Mouse (Mus musculus): ENCODE measurements at regions not wholly inside any gene's neighbourhood (a gene's known extent, or its start where the extent isn't known, plus 50 kb on each side); places are given as distances from the start of the nearest gene placed in this dataset.
A peak's percentile ranks its signal among the peaks of the same experiment; 100 is the strongest.

DNA sequence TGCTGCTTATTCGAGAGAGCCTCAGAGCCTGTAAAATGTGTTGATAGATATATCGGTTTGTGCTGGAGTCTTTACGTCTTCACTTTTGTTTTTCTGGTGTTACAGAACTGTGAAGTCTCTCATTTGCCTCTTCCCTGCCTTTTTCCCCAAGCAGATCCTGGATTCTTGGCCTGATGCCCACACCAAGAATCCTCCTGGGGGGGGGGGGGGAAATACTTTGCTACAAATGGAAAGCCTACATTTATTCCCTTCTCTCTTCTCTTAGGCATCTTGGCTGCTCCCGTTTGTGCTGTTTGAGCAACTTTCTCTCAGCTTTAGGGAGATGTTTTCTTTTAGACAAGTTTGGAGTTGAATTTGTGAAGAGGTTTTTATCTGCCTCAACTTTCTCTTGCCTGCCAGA, 570.8 kb downstream of the Epha4 start:
- H3K4me3 ChIP-seq = no peak overlapping the region
- no peaks in the 10 kb centered on the region for H3K27me3 ChIP-seq (ENCODE audit: insufficient read depth, poor library complexity, severe bottlenecking)
- no peak overlapping the region for H3K27ac ChIP-seq
- H3K9me3 ChIP-seq = no peaks in the 10 kb centered on the region
- WGBS = 86% methylated on average over 4 of the region's 4 CpGs
- no peak for DNase-seq (ENCODE audit: low spot score)
- H3K36me3 ChIP-seq = no peaks in the 10 kb centered on the region
- no peaks in the 10 kb centered on the region for H3K4me1 ChIP-seq (replicated peaks)

- Histone ChIP-seq H3K27me3 (ENCODE audit: insufficient read depth, poor library complexity, severe bottlenecking) (no peaks in the 10 kb centered on the region), H3K4me3 (no peak overlapping the region), H3K9me3 (no peaks in the 10 kb centered on the region), H3K27ac (no peak overlapping the region), H3K36me3 (no peaks in the 10 kb centered on the region), H3K4me1 (replicated peaks) (no peaks in the 10 kb centered on the region)
- DNase-seq (ENCODE audit: low spot score) = no peak
These were observed 559.9 kb downstream of the Epha4 start for GRCm38 (mm10) chr1:76955031-76955430.

DNA sequence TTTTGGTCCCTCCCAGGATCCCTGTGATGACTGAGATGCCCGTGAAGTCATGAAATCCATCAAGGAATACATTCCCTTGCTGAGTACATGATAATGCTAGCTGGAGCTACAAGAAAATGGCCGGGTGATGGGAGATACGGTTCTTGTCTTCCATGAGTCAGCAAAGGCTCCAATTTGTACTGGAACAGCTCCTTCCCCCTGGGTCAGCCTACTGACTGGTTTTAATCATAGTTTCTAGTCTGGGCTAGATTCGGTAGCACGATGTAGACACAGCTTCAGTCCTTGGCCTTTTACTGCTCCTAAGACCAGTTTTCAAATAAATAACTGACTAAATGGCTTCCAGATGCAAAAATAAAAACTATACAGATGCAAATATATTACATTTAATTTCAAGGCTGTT, 557.5 kb downstream of the Epha4 start:
- H3K4me1 ChIP-seq (replicated peaks) = no peaks in the 10 kb centered on the region
- H3K27me3 ChIP-seq (ENCODE audit: insufficient read depth, poor library complexity, severe bottlenecking) = no peaks in the 10 kb centered on the region
- no peak overlapping the region for H3K27ac ChIP-seq
- no peak for DNase-seq (ENCODE audit: low spot score)
- H3K9me3 ChIP-seq = no peaks in the 10 kb centered on the region
- 84% methylated on average over 5 of the region's 5 CpGs for WGBS
- H3K36me3 ChIP-seq = no peaks in the 10 kb centered on the region
- no peak overlapping the region for H3K4me3 ChIP-seq

DNA sequence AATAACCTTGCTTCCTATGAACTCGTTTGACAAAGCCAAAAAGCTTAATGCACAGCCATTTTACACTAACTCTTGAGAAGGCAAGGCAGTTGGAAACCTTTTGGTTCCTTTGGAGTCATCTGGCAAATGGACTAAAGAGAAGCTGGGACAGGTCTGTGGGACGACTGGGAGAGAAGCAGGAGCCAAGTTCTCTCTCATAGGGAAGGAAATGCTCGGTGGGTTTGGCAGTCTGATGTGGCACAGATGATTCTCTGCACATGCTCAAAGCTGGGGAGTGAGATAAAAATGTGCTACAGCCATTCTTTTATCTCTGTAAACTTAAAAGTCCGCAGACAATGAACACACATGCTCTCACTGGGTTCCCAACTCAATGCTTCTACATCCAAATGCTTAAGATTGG, 556.2 kb downstream of the Epha4 start:
- H3K27me3 ChIP-seq (ENCODE audit: insufficient read depth, poor library complexity, severe bottlenecking) = no peaks in the 10 kb centered on the region
- no peaks in the 10 kb centered on the region for H3K4me1 ChIP-seq (replicated peaks)
- no peak for DNase-seq (ENCODE audit: low spot score)
- no peak overlapping the region for H3K4me3 ChIP-seq
- H3K9me3 ChIP-seq = no peaks in the 10 kb centered on the region
- 84% methylated on average over 4 of the region's 4 CpGs for WGBS
- no peak overlapping the region for H3K27ac ChIP-seq
- no peaks in the 10 kb centered on the region for H3K36me3 ChIP-seq

DNA sequence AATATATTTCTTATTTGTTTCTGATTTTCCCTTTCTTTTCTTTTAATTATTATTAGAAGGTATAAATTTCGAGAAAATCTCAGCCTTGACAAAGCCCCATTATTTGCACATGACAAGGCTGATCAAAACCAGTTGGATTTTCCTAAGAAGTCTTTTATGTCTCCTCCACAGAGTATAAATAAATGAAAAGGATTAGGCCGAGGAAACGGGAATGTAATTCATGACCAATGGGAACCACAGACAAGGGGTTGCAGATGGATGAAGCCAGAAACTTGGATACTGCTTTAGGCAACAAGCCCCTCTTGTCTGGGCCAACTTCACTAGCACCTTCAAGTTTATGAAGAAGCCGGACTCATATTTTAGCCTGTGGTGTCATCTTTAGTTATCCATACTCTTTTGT, 542.4 kb downstream of the Epha4 start:
- Histone ChIP-seq H3K4me1 (replicated peaks) (peaks cover 11% of the 10 kb centered on the region), H3K27ac (no peak overlapping the region), H3K36me3 (no peaks in the 10 kb centered on the region), H3K4me3 (no peak overlapping the region), H3K9me3 (no peaks in the 10 kb centered on the region), H3K27me3 (ENCODE audit: insufficient read depth, poor library complexity, severe bottlenecking) (no peaks in the 10 kb centered on the region)
- WGBS = 74% methylated on average over 4 of the region's 4 CpGs
- no peak for DNase-seq (ENCODE audit: low spot score)

DNA sequence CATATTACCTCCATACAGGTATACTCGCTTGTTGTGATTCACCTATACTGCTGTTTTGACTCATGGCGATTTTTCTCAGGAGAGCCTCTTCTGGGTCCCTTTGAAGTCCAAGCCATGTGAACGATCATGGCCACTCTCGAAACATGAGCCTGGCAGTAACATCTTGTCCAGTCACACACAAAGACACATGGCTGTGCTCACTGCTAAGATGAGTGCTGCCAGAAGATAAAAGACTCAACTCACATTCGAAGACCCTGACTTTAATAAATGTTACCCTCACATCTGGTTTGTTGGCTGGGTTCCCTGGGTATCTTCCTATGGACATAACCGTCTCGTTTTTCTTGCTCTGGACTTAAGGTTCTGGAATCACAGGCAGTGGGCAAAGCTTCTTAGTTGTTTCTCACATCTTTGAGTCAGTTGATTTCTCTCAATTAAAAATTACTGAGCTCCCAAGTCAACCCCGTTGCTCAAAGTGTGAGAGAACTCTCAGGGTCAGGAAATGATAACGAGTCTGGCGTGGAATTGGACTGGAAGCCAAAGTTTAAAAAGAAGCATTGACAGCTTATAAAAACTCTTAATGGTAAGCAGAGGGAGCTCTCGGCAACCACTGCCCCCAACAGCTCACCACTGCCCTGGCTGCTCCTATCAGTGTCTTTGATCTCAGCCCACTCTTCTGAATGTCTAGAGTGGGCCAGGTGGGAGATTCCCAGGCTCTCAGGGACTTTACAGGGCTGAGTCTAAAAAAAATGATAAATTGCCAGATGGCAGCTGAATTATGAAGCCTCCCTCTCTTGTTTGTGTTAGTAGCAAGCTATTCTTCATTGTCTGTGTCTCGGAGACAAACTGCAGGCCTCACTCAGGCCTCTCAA, 539.6 kb downstream of the Epha4 start:
- Histone ChIP-seq H3K27me3 (ENCODE audit: insufficient read depth, poor library complexity, severe bottlenecking) (no peaks in the 10 kb centered on the region), H3K4me1 (replicated peaks) (peaks cover 11% of the 10 kb centered on the region), H3K36me3 (no peaks in the 10 kb centered on the region), H3K4me3 (no peak overlapping the region), H3K27ac (peak overlapping the region; percentile 12; the same call in 1 of the 2 replicates), H3K9me3 (no peaks in the 10 kb centered on the region)
- 77% methylated on average over 12 of the region's 12 CpGs for WGBS
- no peak for DNase-seq (ENCODE audit: low spot score)

GRCm38 (mm10) chr1:76980498-76981152, 534.3 kb downstream of the Epha4 start:
- Histone ChIP-seq H3K4me3 (no peak overlapping the region), H3K36me3 (no peaks in the 10 kb centered on the region), H3K27ac (no peak overlapping the region), H3K4me1 (replicated peaks) (peaks cover 6% of the 10 kb centered on the region), H3K9me3 (no peaks in the 10 kb centered on the region), H3K27me3 (ENCODE audit: insufficient read depth, poor library complexity, severe bottlenecking) (no peaks in the 10 kb centered on the region)
- WGBS = 87% methylated on average over 9 of the region's 9 CpGs
- DNase-seq (ENCODE audit: low spot score) = no peak

DNA sequence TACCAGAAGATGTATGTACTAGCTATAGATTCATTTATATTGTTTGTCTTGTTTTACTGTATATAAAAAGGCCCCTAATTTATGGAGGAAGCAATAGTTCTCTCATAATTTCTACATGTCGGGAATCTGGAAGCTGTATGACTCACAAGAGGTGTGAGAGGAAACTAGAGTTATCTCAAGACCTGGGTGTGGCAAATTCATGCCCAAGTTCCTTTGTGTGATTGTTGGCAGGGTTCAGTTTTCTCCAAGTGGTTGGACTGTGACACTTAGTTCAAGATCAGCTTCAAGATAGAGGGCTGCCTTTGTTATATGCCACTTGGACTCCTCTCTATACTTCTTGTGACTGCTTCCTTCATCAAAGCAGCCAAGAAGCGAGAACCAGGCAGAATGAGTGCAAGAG, 521.1 kb downstream of the Epha4 start:
- no peak for DNase-seq (ENCODE audit: low spot score)
- H3K27me3 ChIP-seq (ENCODE audit: insufficient read depth, poor library complexity, severe bottlenecking) = no peaks in the 10 kb centered on the region
- 86% methylated on average over 2 of the region's 2 CpGs for WGBS
- H3K9me3 ChIP-seq = no peaks in the 10 kb centered on the region
- H3K4me3 ChIP-seq = no peak overlapping the region
- H3K4me1 ChIP-seq (replicated peaks) = no peaks in the 10 kb centered on the region
- no peaks in the 10 kb centered on the region for H3K36me3 ChIP-seq
- H3K27ac ChIP-seq = no peak overlapping the region

DNA sequence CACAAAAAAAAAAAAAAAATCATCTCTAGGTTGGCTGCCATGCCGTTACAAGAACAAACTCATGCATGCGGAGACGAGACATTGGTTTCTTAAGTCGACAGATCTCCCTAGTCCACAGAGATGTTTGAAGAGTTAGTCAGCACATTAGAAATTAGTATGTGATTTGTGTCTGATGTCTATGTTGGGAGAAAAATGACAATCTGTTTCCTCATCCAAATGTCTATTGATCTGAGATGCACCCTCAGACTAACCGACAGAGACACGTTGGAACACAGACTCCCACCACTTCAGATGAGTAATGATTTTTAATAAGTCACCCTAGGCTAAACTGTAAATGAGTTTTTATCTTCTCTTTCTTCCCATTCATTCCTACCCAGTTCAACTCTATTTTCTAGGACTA, 506.9 kb downstream of the Epha4 start:
- no peak for DNase-seq (ENCODE audit: low spot score)
- 0 out of 2 replicates have a peak, but pooled peaks cover 6% of the 10 kb centered on the region for H3K4me1 ChIP-seq (replicated peaks)
- 94% methylated on average over 6 of the region's 6 CpGs for WGBS
- H3K9me3 ChIP-seq = no peaks in the 10 kb centered on the region
- H3K27me3 ChIP-seq (ENCODE audit: insufficient read depth, poor library complexity, severe bottlenecking) = no peaks in the 10 kb centered on the region
- no peak overlapping the region for H3K27ac ChIP-seq
- H3K36me3 ChIP-seq = no peaks in the 10 kb centered on the region
- H3K4me3 ChIP-seq = no peak overlapping the region

GRCm38 (mm10) chr1:77010608-77011214, 504.2 kb downstream of the Epha4 start:
- H3K27ac ChIP-seq = no peak overlapping the region
- 0 out of 2 replicates have a peak, but pooled peaks cover 6% of the 10 kb centered on the region for H3K4me1 ChIP-seq (replicated peaks)
- no peaks in the 10 kb centered on the region for H3K36me3 ChIP-seq
- H3K4me3 ChIP-seq = no peak overlapping the region
- no peaks in the 10 kb centered on the region for H3K27me3 ChIP-seq (ENCODE audit: insufficient read depth, poor library complexity, severe bottlenecking)
- no peak for DNase-seq (ENCODE audit: low spot score)
- no peaks in the 10 kb centered on the region for H3K9me3 ChIP-seq
- WGBS = 73% methylated on average over 8 of the region's 8 CpGs

DNA sequence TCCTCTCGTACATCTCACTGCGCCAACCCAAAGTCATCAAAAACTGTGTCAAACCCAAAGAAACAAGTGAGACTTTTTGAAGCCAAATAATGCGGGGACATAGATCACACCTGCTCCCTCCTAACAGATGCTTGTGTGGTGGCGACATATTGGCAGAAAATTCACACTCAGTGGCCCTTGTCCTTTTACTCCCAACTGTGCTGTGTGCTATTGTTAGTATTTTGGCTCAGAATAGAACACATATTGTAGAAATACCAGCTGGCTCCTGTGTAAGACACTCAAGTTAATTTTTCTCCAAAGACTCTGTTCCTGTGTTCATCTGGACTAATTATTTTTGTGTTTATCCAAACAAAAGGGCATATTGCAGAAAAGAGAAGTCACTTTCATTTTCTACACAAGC, 487.2 kb downstream of the Epha4 start:
- Histone ChIP-seq H3K9me3 (no peaks in the 10 kb centered on the region), H3K27me3 (ENCODE audit: insufficient read depth, poor library complexity, severe bottlenecking) (no peaks in the 10 kb centered on the region), H3K4me1 (replicated peaks) (peaks cover 10% of the 10 kb centered on the region; the same call in 1 of the 2 replicates), H3K4me3 (no peak overlapping the region), H3K27ac (no peak overlapping the region), H3K36me3 (no peaks in the 10 kb centered on the region)
- DNase-seq (ENCODE audit: low spot score) = no peak
- WGBS = 93% methylated on average over 4 of the region's 4 CpGs

DNA sequence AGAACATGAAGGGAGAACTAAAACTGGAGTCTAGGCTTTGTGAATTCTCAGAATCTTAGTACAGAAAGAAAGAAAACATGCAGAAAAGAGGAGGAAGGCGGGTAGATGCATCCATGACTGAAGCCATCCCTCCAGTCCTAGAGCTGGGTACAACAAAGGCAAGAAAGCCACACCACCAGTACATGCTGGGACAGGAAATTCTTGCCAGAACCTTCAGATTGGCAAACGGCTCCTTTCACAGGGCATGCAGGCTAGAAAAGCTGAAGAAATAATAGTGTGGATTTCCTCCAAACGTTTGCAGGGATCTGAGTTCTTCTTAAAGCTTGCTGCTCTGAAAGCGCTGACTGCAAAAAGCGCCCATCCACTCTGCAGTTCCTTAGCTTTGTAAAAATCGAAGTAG, 486.7 kb downstream of the Epha4 start:
- DNase-seq (ENCODE audit: low spot score) = no peak
- Histone ChIP-seq H3K27ac (no peak overlapping the region), H3K36me3 (no peaks in the 10 kb centered on the region), H3K4me3 (no peak overlapping the region), H3K9me3 (no peaks in the 10 kb centered on the region), H3K4me1 (replicated peaks) (peaks cover 10% of the 10 kb centered on the region; the same call in 1 of the 2 replicates), H3K27me3 (ENCODE audit: insufficient read depth, poor library complexity, severe bottlenecking) (no peaks in the 10 kb centered on the region)
- WGBS = 87% methylated on average over 6 of the region's 6 CpGs

- H3K27me3 ChIP-seq (ENCODE audit: insufficient read depth, poor library complexity, severe bottlenecking) = no peaks in the 10 kb centered on the region
- H3K9me3 ChIP-seq = no peaks in the 10 kb centered on the region
- 95% methylated on average over 6 of the region's 6 CpGs for WGBS
- no peak overlapping the region for H3K4me3 ChIP-seq
- H3K36me3 ChIP-seq = no peaks in the 10 kb centered on the region
- no peak for DNase-seq (ENCODE audit: low spot score)
- peaks cover 10% of the 10 kb centered on the region; the same call in 1 of the 2 replicates for H3K4me1 ChIP-seq (replicated peaks)
- H3K27ac ChIP-seq = no peak overlapping the region
These were observed 485.8 kb downstream of the Epha4 start for GRCm38 (mm10) chr1:77029091-77029490.
